Mouse (Mus musculus) c-Kit-positive CD71-negative TER-119-negative erythroid progenitor cells, embryonic 14.5 days (primary cell): ENCODE results near the gene Chrm3.

ENCODE experiments used
- DNase-seq: peaks from one replicate; pipeline ENCODE4 v3.0.0-alpha.2; 2013; ENCODE audit warnings: low read depth

The Chrm3 gene

DNA sequence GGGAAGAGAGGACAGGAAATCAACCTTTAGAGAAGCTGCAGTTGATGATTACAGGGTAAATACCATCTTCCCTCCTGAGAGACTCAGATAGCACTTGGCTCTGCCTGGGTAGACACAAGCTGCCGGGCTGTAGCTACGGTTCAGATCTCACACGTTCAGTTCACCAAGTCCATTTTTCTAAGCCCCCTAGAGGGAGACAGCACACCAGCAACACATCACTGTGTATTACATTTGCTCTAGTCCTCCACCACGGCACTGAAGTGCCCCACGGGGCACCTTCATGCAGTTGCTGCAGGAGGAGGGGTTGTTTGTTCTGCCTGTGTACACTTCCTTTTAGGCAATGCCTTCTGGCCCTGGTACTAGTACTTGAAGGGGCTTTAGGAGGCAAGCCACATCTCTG is 289.5 kb downstream of the Chrm3 start:
- no peak for DNase-seq

- no peak for DNase-seq
Measured at GRCm38 (mm10) chr13:10068927-10069580, 291.6 kb downstream of the Chrm3 start.

GRCm38 (mm10) chr13:10066829-10067618 is 293.6 kb downstream of the Chrm3 start:
- no peak for DNase-seq

DNA sequence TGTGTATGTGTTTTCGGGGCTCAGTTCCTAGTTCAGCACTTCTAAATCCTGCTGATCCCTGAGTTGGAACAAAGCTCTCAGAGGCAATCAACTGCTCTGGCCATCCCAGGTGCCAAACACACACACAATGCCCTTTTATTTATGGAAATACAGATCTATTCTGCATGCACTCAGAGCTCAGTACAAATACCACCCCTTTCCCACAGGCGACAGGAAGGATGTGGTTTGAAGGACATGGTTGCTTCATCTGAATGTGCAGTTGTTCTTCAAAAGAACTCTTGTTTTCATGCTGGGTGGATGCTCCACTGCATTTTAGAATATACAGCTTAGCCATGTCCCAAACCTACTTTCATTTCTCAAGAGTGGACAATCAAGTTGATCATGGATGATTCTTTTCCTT is 294.9 kb downstream of the Chrm3 start:
- DNase-seq: no peak

- no peak for DNase-seq
Measured at GRCm38 (mm10) chr13:10062681-10063080, 298.0 kb downstream of the Chrm3 start.

DNA sequence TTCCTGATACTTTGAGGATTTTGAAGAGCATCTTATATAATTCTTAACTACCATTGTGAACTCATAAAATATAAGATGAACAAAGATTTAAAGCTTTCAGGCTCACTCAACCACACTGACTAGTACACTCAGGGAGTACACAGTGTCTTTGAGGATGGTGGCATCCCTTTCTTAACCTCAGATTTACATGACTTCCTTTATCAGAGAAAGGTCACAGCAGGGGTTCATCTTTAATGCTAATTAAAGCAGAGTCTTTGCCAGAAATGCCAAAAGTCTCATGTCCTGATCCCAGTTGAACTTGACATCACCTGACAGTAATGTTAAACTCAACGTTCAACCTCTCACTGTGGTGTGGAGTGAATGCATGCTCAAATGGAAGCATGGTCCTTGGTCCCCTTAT is 301.7 kb downstream of the Chrm3 start:
- DNase-seq: no peak

- DNase-seq: no peak
Measured at GRCm38 (mm10) chr13:10057644-10058198, 302.9 kb downstream of the Chrm3 start.

GRCm38 (mm10) chr13:10054086-10054485 is 306.6 kb downstream of the Chrm3 start:
- no peak for DNase-seq

GRCm38 (mm10) chr13:10053301-10053889 is 307.3 kb downstream of the Chrm3 start:
- no peak for DNase-seq

DNA sequence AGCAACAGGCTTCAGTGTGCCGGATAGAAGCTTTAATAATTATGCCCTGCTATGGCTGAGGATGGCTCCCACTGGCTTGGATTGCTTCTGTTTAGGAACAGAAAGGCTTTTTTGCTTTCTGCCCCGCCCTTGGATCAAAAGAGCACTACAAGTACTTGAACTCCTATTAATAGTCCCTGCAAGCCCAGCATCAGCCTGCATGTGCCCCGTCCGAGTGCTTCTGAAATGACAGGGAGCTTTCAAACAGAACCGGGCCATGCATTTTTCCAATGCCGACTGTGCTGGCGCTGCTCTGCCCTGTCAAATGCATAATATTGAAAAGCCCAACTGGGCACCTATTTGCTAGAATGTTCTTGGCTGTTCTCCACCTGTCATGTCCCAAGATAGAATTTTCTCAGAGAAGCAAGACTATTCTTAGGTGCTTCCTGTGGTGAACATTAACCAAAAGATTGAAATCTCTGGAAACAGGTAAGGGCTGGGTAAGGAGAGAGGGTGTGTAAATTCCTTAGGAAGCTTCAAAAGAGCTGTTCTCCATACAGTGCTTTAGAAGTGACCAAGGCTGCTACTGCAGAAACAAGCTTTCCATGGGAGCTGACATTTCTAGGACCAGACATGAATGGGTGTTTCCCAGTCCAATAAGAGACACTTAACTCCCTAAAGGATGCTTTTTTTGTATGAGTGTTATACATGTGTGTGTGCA is 314.8 kb downstream of the Chrm3 start:
- no peak for DNase-seq

GRCm38 (mm10) chr13:10044084-10044483 is 316.6 kb downstream of the Chrm3 start:
- no peak for DNase-seq

GRCm38 (mm10) chr13:10033570-10034399 is 326.9 kb downstream of the Chrm3 start:
- DNase-seq: no peak

DNA sequence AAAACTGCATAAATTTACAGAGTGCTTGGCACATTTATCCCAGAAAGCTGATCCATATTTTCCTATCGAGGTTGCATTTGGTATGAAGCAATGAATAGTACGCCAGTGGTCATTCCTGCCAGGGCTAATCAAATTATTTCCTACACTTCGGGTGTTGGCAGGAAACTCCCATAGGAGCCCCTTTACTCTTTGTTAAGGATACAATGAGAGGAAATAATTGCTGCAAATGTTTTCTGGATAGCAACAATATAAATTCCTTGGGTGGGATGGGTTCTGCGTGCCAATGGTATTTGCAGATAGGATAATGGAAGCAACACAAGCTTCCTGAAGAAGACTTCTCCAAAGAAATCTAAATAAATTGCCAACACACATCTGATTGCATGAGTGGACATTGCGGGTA is 329.1 kb downstream of the Chrm3 start:
- no peak for DNase-seq

GRCm38 (mm10) chr13:10029944-10030343 is 330.7 kb downstream of the Chrm3 start:
- no peak for DNase-seq

GRCm38 (mm10) chr13:10025134-10025533 is 335.5 kb downstream of the Chrm3 start:
- DNase-seq: no peak

GRCm38 (mm10) chr13:10023112-10023511 is 337.5 kb downstream of the Chrm3 start:
- DNase-seq: no peak

DNA sequence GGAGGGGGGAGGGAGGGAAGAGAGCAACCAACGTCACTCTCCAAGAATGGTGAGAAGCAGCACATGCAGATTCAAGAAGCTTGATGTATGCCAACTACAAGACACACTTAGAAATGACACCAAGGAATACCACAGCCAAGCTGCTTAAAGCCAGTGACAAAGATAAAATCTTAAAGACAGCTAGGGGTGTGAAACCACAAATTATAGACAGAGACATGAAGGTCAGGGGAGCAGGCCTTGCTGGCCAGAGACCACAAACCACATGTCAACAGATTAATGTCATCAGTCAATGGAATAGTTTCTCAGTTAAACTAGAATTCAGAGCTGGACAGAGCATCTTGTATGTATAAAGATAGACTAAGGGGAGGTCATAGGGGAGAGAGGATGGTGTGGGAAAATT is 341.4 kb downstream of the Chrm3 start:
- DNase-seq: no peak

GRCm38 (mm10) chr13:10002916-10003315 is 357.7 kb downstream of the Chrm3 start:
- no peak for DNase-seq

DNA sequence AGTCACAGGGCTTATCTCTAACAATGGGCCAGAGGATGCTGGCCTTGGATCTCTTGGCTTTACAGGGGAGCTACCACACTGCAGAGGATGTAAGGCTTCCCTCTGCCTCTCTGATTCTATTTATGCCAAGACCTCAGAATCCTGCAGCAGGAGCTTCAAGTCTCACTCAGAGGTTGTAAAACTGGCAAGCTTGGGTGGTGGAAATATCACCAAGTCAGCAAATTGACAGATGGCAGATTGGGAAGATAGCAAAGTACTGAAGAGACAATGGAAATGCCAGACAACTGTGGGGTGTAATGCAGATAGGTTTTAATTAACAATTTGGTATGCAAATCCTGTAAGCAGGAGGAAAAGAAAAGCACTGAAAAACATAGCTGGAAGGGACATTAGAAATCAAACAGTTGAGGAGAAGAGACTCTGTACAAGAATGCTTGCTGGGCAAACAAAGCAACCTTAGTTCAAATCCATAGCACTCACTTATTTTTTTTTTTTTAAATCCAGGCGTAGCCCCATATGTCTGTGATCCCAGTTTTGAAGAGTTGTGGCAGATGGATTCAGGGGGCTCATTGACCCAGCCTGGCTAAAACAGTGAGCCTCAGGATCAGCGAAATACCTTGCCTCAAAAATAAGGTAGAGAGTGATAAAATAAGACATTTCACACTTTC is 362.9 kb downstream of the Chrm3 start:
- no peak for DNase-seq

DNA sequence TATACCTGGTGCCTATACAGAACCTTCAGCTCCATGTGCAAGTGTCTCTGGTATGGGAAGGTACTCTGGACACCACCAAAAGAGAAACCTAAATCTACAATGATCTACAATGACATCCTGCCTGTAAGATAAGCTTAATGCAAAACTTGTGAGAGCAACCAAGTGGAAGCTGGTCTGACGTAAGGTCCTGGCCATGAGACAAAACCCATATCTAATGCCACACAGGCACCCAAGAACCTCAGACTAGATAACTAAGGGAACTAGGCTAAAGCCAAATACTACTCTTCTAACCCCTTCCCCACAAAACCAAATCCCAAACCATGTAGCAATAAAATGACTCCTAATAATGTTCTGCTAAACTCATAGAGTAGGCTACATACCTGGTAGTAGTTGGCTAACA is 364.8 kb downstream of the Chrm3 start:
- no peak for DNase-seq

GRCm38 (mm10) chr13:9993571-9993970 is 367.1 kb downstream of the Chrm3 start:
- DNase-seq: no peak
